Mouse (Mus musculus) bone marrow, adult 2 months (tissue): ENCODE data around the gene Metap1d. TPM values are rescaled to one million over a fixed set of nuclear protein-coding genes. Genes with fewer than 3 reads are reported as not detected.

Experiments used
- H3K27ac ChIP-seq: fragments of 200-500 bp; 2 replicates; pipeline ENCODE4 v1.5.1; 2012; ENCODE audit warnings: low read depth, mild to moderate bottlenecking, control low read depth, inconsistent platforms, low read length; ENCODE audit not compliant: control insufficient read depth, poor library complexity, insufficient read depth
- H3K4me1 ChIP-seq: fragments of 200-500 bp; 2 replicates; pipeline ENCODE4 v1.6.1; 2011; ENCODE audit warnings: low read length; ENCODE audit not compliant: control insufficient read depth, insufficient read depth
- H3K4me3 ChIP-seq: fragments of 200-500 bp; replicated peaks from 2 replicates; pipeline ENCODE3; 2011; ENCODE audit warnings: mild to moderate bottlenecking, low read depth, low read length, control low read depth; ENCODE audit not compliant: control insufficient read depth
- CTCF ChIP-seq: fragments of 200-500 bp; IDR thresholded peaks from 2 replicates; pipeline ENCODE4 v1.5.1; 2011; ENCODE audit warnings: low read length, control low read depth; ENCODE audit not compliant: control insufficient read depth, insufficient read depth
- POLR2A ChIP-seq: fragments of 200-500 bp; IDR thresholded peaks from 2 replicates; pipeline ENCODE4 v1.6.1; 2011; ENCODE audit warnings: low read depth, mild to moderate bottlenecking, control low read depth, low read length, borderline replicate concordance; ENCODE audit not compliant: control insufficient read depth
- WGBS: fragments of 180-500 bp; shearing (Covaris S2); methylation state at CpG from one replicate; pipeline ENCODE4 v1.1.7; 2018; 5-methylcytosine and 5-hydroxymethylcytosine counted together
- polyA plus RNA-seq: library from polyadenylated mRNA; stranded (reverse); fragments of >200 nt; gene quantifications from 2 replicates; pipeline ENCODE4 v1.2.4, GENCODE M21; 2011; ENCODE audit warnings: low replicate concordance; ENCODE audit not compliant: missing spikeins, insufficient read depth, insufficient read length

Metap1d gene
- polyA plus RNA-seq, 1 experiment = 36.8 TPM

DNA sequence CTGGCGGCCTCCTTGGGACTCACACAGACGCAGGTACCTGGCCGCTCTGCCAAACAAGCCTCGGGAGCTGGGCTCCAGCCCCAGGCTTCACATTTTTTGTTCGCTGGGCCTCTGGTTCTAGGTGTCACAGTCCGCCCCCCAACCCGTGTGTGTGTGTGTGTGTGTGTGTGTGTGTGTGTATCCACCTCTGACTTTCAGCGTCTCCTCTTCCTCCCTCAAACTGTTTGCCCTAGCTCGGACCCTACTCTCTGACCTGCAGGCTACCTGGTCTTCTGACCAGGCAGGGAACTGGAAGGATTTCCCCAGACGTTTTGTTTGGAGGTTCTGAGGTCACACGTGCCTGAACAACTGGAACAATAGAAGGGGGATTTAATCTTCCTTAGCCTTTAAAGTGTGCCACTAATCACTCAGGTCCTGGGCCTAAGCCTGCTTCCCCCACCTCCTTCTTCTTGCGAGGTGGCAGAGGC, 78.1 kb downstream of the Metap1d start:
- Histone ChIP-seq H3K27ac (no peak overlapping the region), H3K4me3 (no peak overlapping the region), H3K4me1 (no peaks in the 10 kb centered on the region)
- TF ChIP-seq CTCF = no peak
- TF ChIP-seq POLR2A = no peak
- whole genome bisulfite sequencing = 7% methylated on average over 12 of the region's 12 CpGs

- 5% methylated on average over 43 of the region's 43 CpGs for WGBS
- TF ChIP-seq CTCF = no peak
- no peak for TF ChIP-seq POLR2A
- Histone ChIP-seq H3K4me1 (no peaks in the 10 kb centered on the region), H3K27ac (no peak overlapping the region), H3K4me3 (no peak overlapping the region)
Measured at GRCm38 (mm10) chr2:71531990-71532970, 79.2 kb downstream of the Metap1d start.

GRCm38 (mm10) chr2:71533094-71533493, 80.0 kb downstream of the Metap1d start:
- TF ChIP-seq POLR2A (no peak), CTCF (no peak)
- Histone ChIP-seq H3K4me3 (no peak overlapping the region), H3K4me1 (no peaks in the 10 kb centered on the region), H3K27ac (no peak overlapping the region)
- 10% methylated on average over 5 of the region's 5 CpGs for WGBS

DNA sequence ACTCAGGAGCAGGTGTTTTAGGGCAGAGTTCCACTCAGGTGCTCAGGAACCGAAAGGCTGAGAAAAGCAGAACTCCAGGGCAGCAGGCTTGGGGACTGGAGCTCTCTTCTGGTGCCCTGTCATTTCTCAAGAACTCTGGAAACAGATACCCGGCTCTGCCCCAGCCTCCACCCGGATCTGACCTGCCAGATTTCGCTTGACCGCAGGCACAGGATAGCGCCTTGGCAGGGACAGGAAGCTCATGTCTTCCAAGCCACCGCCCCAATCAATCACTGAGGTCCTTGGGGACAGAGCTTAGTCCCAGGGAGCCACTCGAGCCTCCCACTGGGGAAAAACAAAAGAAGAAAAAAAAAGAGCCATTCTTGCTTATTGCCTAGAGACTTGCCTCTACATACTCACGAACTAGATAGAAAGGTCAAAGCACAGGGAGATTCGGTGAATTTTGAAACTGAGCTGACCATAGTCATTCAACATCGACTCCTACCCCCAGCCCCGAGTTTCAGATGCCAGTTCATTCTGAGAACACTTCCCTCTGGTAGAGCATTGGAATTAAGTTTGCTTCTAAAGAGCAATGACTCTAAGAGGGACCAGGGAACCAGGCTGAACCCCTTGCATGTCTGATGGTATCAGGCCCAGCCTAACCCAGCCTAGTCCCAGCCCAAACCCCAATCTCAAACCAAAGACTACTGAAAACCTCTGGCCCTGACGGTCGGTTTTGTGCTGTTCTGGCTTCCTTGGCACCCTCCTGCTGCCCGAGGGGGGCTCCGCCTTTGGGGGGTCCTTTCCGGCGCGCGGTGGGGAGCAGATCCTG, 81.4 kb downstream of the Metap1d start:
- H3K4me1 ChIP-seq = no peaks in the 10 kb centered on the region
- no peak overlapping the region for H3K4me3 ChIP-seq
- no peak overlapping the region for H3K27ac ChIP-seq
- TF ChIP-seq POLR2A (no peak), CTCF (no peak)
- WGBS = 4% methylated on average over 20 of the region's 20 CpGs

DNA sequence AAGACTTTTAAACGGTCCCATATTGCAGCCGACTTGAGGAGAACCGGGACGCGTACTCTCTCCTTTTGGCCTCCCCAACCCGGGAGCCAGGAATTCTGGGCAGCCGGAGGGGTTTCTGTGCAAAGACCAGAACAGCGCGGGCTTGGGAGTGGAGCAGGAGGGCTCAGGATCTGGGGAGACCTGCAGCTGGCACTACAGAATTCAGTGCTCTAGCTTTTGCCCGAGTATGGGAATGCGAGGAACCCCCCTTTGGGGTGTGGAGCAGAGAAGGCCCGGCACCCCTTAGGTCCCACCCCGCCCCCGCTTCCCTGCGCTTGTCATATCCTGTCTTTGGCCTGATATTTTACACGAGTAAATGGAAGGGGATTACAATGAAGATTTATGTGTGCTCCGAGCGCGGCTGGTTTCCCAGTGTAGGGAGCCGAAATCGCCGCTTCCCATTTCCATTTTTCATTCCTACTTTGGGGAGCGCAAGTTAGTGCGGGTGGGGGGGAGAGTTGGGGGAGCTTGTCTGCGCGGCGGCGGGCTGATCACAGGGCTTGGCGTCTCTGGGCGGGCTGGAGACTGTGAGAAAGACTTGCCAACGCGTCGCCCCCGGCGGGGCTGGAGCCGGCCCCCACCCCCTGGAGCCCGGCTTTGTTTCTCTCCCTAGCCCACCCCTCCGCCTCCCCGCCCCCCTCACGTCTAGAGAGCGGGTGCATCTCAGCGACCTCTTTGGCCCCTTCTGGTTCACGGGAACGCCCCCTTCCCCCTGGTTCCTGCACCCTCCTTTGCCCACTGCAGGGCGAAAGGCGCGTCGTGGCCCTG, 87.7 kb downstream of the Metap1d start:
- H3K4me3 ChIP-seq = no peak overlapping the region
- WGBS = 3% methylated on average over 48 of the region's 48 CpGs
- no peaks in the 10 kb centered on the region; the same call in 1 of the 2 replicates for H3K4me1 ChIP-seq
- no peak for TF ChIP-seq CTCF
- no peak for TF ChIP-seq POLR2A
- H3K27ac ChIP-seq = no peak overlapping the region

DNA sequence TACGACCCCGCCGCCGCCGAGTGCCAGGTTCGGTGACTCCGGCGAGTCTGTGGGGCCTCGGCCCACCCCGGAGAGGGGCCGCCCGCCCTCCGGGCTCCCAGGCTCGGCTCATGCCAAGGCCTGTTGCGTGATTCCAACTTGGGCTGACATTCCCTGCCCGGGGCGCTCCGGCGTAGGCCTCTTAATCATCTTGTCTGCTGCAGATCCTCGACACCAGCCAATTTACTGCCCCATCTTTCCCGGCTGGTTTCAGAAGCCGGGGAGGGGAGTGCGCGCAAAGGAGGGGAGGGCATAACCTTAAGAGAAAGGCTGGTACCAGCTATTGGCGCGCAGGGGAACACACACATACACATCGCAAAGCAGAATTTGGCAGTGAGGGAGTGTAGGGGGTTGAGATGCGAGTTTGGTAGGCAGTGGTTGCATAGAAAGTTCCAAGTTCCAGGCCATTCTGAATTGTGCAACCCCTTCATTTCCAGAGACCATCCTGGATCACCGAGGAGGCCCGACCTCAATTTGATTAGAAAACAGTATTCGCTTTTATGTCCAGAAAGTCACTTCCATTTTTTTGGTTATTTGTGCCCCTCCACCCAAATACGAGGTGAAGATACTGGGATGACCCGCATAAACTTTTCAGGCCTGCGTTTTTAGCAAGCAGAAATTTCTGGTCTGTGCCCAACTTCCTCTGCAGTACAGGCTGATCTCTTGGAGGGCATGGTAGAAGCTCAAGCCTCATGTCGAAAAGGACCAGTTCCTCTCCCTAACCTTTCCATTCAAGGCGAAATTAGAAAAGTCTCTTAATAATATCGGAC, 88.5 kb downstream of the Metap1d start:
- H3K4me3 ChIP-seq = no peak overlapping the region
- TF ChIP-seq CTCF = no peak
- TF ChIP-seq POLR2A = no peak
- H3K4me1 ChIP-seq = no peaks in the 10 kb centered on the region; the same call in none of the 2 replicates
- 5% methylated on average over 37 of the region's 37 CpGs for WGBS
- no peak overlapping the region for H3K27ac ChIP-seq

GRCm38 (mm10) chr2:71542227-71542815, 89.2 kb downstream of the Metap1d start:
- 13% methylated on average over 11 of the region's 11 CpGs for WGBS
- H3K4me1 ChIP-seq = no peaks in the 10 kb centered on the region; the same call in none of the 2 replicates
- TF ChIP-seq POLR2A (no peak), CTCF (no peak)
- no peak overlapping the region for H3K27ac ChIP-seq
- H3K4me3 ChIP-seq = no peak overlapping the region
